Mouse (Mus musculus): ENCODE measurements around the gene Ppp1r14a. TPM values are rescaled to one million over a fixed set of nuclear protein-coding genes. Genes with fewer than 3 reads are reported as not detected.

Ppp1r14a gene
- total and polyA plus RNA-seq, 3 experiments, result 0.23 TPM; not detected in 2

DNA sequence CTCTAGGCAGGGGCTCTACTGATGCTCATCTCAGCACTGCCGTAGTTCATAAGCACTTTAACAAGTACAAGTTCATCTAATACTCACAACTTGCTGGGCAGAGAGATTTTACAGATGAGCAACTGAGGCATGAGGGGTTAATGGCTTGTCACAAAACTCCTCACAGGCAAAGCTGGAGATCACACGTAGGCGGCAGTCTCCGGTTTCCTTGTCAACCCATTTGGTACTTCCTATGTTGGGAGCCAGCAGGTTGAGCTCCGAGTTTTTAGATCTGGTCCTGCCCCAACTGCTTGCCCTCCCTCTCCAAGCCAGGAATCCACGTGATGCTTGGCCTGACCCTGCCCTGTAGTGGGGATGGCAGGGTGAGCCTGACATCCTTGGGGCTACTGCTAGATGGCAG, 38.0 kb downstream of the Ppp1r14a start:
- DNase-seq (ENCODE audit: low spot score), result no peak
- H3K27me3 ChIP-seq (ENCODE audit: insufficient read depth, low read length), result no peaks in the 10 kb centered on the region
- peaks cover 4% of the 10 kb centered on the region; the same call in 1 of the 2 replicates for H3K4me1 ChIP-seq (ENCODE audit: insufficient read depth, low read depth, low read length)
- no peak overlapping the region for H3K4me3 ChIP-seq (ENCODE audit: low read depth, low read length)
- TF ChIP-seq TAL1 (conservative IDR thresholded peaks at IDR 0.05; ENCODE audit: low read depth, low read length) (no peak), GATA1 (IDR thresholded peaks at IDR 0.05; ENCODE audit: borderline replicate concordance, low read length) (no peak), CTCF (IDR thresholded peaks at IDR 0.05; ENCODE audit: low read depth, low read length) (no peak), GATA2 (IDR thresholded peaks at IDR 0.05; ENCODE audit: borderline replicate concordance, low read depth, low read length) (no peak), POLR2AphosphoS5 (IDR thresholded peaks at IDR 0.05; ENCODE audit: insufficient replicate concordance, low read depth, low read length) (no peak)
- H3K36me3 ChIP-seq (replicated peaks), result peaks cover 92% of the 10 kb centered on the region
- no peaks in the 10 kb centered on the region for H3K9me3 ChIP-seq (replicated peaks)
- ATAC-seq (ENCODE audit: extremely low read depth, insufficient number of reproducible peaks, low FRiP score, poor library complexity, severe bottlenecking), result no peak

DNA sequence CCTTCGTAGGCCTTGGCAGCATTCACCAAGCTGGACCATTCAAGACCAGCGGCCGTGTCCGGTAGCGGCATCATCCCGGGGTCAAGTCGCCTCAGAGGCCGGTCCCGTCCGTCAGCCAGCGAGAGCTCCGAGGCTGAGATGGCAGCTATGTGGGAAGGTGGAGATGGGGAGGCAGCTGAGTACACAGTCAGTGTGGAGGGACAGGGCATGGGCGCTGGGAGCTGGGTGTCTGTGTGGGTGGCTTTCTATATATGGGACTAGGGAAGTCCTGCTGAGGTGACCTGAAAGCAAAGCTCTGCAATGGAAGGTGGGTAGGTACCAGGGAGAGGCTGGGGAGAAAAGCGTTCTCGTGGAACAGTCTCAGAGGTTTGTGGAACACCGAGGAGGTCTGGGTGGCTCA, 39.9 kb downstream of the Ppp1r14a start:
- no peak for ATAC-seq (ENCODE audit: extremely low read depth, insufficient number of reproducible peaks, low FRiP score, poor library complexity, severe bottlenecking)
- peaks cover 91% of the 10 kb centered on the region for H3K36me3 ChIP-seq (replicated peaks)
- no peaks in the 10 kb centered on the region for H3K9me3 ChIP-seq (replicated peaks)
- no peak overlapping the region for H3K4me3 ChIP-seq (ENCODE audit: low read depth, low read length)
- no peak for TF ChIP-seq TAL1 (conservative IDR thresholded peaks at IDR 0.05; ENCODE audit: low read depth, low read length)
- no peak for TF ChIP-seq CTCF (IDR thresholded peaks at IDR 0.05; ENCODE audit: low read depth, low read length)
- TF ChIP-seq POLR2AphosphoS5 (IDR thresholded peaks at IDR 0.05; ENCODE audit: insufficient replicate concordance, low read depth, low read length), result no peak
- TF ChIP-seq GATA2 (IDR thresholded peaks at IDR 0.05; ENCODE audit: borderline replicate concordance, low read depth, low read length), result no peak
- no peak for TF ChIP-seq GATA1 (IDR thresholded peaks at IDR 0.05; ENCODE audit: borderline replicate concordance, low read length)
- H3K27me3 ChIP-seq (ENCODE audit: insufficient read depth, low read length), result no peaks in the 10 kb centered on the region
- peaks cover 11% of the 10 kb centered on the region for H3K4me1 ChIP-seq (ENCODE audit: insufficient read depth, low read depth, low read length)
- DNase-seq (ENCODE audit: low spot score), result no peak

- H3K27me3 ChIP-seq (ENCODE audit: insufficient read depth, low read length), result no peaks in the 10 kb centered on the region
- H3K36me3 ChIP-seq (replicated peaks), result peaks cover 88% of the 10 kb centered on the region
- TF ChIP-seq TAL1 (conservative IDR thresholded peaks at IDR 0.05; ENCODE audit: low read depth, low read length), result no peak
- no peak for TF ChIP-seq CTCF (IDR thresholded peaks at IDR 0.05; ENCODE audit: low read depth, low read length)
- TF ChIP-seq GATA1 (IDR thresholded peaks at IDR 0.05; ENCODE audit: borderline replicate concordance, low read length), result no peak
- no peak for TF ChIP-seq POLR2AphosphoS5 (IDR thresholded peaks at IDR 0.05; ENCODE audit: insufficient replicate concordance, low read depth, low read length)
- TF ChIP-seq GATA2 (IDR thresholded peaks at IDR 0.05; ENCODE audit: borderline replicate concordance, low read depth, low read length), result no peak
Observed at GRCm38 (mm10) chr7:29334156-29334555, 45.0 kb downstream of the Ppp1r14a start.

DNA sequence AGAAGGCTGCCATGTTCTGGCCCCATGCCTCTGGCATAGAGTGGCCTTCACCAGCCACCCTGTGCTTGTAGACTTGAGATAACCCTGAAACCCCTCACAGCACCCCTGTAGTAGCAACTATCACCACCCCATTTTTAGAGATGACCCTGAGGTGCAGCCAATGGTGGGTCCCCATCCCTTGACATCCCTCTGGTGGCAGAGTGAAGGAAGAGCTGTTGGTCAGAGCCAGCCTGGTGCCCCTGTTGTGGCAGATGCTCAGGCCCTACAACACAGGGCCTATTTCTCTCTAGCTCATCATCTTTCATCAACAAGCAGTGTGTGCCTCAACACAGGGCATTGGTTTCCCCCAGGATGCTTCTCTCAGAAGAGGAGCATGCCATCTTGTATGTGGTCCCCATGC, 46.2 kb downstream of the Ppp1r14a start:
- 0 out of 2 replicates have a peak, but pooled peaks have one; percentile 38 for TF ChIP-seq CTCF (IDR thresholded peaks at IDR 0.05; ENCODE audit: low read depth, low read length)
- no peak for TF ChIP-seq GATA1 (IDR thresholded peaks at IDR 0.05; ENCODE audit: borderline replicate concordance, low read length)
- Histone ChIP-seq H3K36me3 (replicated peaks) (peaks cover 80% of the 10 kb centered on the region), H3K27me3 (ENCODE audit: insufficient read depth, low read length) (no peaks in the 10 kb centered on the region), H3K4me1 (ENCODE audit: insufficient read depth, low read depth, low read length) (peaks cover 68% of the 10 kb centered on the region), H3K9me3 (replicated peaks) (no peaks in the 10 kb centered on the region), H3K4me3 (ENCODE audit: low read depth, low read length) (no peak overlapping the region; the same call in 1 of the 2 replicates)
- no peak for DNase-seq (ENCODE audit: low spot score)
- no peak for ATAC-seq (ENCODE audit: extremely low read depth, insufficient number of reproducible peaks, low FRiP score, poor library complexity, severe bottlenecking)

More at GRCm38 (mm10) chr7:29334156-29334555, 45.0 kb downstream of the Ppp1r14a start:
- DNase-seq (ENCODE audit: low spot score), result no peak
- ATAC-seq (ENCODE audit: extremely low read depth, insufficient number of reproducible peaks, low FRiP score, poor library complexity, severe bottlenecking), result no peak
- Histone ChIP-seq H3K9me3 (replicated peaks) (no peaks in the 10 kb centered on the region), H3K4me1 (ENCODE audit: insufficient read depth, low read depth, low read length) (peaks cover 57% of the 10 kb centered on the region), H3K4me3 (ENCODE audit: low read depth, low read length) (no peak overlapping the region)

DNA sequence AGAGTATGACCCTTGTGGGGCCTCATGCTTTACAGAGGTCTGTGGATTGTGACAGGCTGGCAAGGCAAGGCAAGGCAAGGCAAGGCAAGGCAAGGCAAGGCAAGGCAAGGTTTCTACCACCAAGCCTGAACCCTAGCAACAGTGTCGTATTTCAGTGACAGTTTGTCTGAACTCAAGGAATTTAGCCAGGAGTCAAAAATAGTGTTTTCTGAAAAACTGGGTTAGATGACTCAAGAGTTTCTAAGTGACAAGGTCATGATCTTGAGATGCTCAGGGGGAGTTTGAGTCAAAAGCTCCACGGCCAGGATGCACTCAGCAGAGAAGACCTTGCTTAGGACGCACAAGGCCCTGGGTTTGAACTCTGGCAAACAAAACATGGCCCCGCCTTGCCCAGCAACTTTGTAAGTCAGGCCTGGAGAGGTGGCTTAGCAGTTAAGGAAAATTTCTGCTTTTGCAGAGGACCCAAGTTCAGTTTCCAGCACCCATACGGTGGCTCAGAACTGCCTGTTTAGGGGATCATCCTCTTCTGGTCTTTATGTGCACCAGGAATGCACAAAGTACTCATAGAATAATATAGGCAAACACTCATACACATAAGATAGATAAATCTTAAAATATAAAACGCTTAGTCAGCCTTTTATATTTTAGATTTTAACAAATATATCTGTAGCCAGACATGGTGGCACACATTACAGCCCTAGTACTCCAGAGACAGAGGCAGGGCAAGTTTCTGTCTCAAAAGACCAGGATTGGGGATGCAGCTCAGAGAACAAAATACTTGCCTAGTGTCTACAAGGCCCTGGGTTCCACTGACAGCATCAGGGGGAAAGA, 46.9 kb downstream of the Ppp1r14a start:
- ATAC-seq (ENCODE audit: extremely low read depth, insufficient number of reproducible peaks, low FRiP score, poor library complexity, severe bottlenecking), result no peak
- DNase-seq (ENCODE audit: low spot score), result no peak
- Histone ChIP-seq H3K27me3 (ENCODE audit: insufficient read depth, low read length) (no peaks in the 10 kb centered on the region), H3K4me3 (ENCODE audit: low read depth, low read length) (no peak overlapping the region; the same call in 1 of the 2 replicates), H3K9me3 (replicated peaks) (no peaks in the 10 kb centered on the region), H3K36me3 (replicated peaks) (peaks cover 80% of the 10 kb centered on the region), H3K4me1 (ENCODE audit: insufficient read depth, low read depth, low read length) (peaks cover 76% of the 10 kb centered on the region)
- TF ChIP-seq CTCF (IDR thresholded peaks at IDR 0.05; ENCODE audit: low read depth, low read length) (no peak), GATA2 (IDR thresholded peaks at IDR 0.05; ENCODE audit: borderline replicate concordance, low read depth, low read length) (no peak), POLR2AphosphoS5 (IDR thresholded peaks at IDR 0.05; ENCODE audit: insufficient replicate concordance, low read depth, low read length) (no peak), GATA1 (IDR thresholded peaks at IDR 0.05; ENCODE audit: borderline replicate concordance, low read length) (no peak), TAL1 (conservative IDR thresholded peaks at IDR 0.05; ENCODE audit: low read depth, low read length) (no peak)

DNA sequence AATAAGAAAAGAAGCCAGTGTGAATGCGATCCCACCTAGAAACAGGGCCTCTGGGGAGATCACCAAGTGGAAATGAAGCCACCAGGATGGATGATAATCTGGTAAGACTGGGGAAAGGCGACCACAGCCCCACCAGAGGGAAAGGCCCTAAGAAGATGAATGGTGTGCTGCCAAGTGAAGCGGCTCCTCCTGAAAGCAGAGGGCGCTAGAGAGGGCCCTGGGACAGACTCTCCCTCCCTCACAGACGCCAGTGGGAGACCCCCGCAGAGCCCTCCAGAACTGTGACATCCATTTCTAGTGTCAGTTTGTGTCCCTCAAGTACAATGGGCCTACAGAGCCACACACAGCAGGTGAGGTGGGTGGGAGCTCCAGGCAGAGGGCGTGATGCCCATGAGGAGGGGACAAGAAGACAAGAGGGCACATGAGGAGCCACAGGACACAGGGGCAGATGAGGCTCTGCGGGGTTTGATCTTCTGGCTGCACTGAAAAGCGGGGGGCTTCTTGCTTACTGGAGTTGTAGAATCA, 47.7 kb downstream of the Ppp1r14a start:
- no peak for DNase-seq (ENCODE audit: low spot score)
- peak overlapping the region; percentile 68 for H3K4me3 ChIP-seq (ENCODE audit: low read depth, low read length)
- peaks cover 80% of the 10 kb centered on the region for H3K36me3 ChIP-seq (replicated peaks)
- peaks cover 84% of the 10 kb centered on the region for H3K4me1 ChIP-seq (ENCODE audit: insufficient read depth, low read depth, low read length)
- TF ChIP-seq POLR2AphosphoS5 (IDR thresholded peaks at IDR 0.05; ENCODE audit: insufficient replicate concordance, low read depth, low read length) (no peak), CTCF (IDR thresholded peaks at IDR 0.05; ENCODE audit: low read depth, low read length) (peak; percentile 10; the same call in 1 of the 2 replicates)
- ATAC-seq (ENCODE audit: extremely low read depth, insufficient number of reproducible peaks, low FRiP score, poor library complexity, severe bottlenecking), result no peak
- H3K27me3 ChIP-seq (ENCODE audit: insufficient read depth, low read length), result no peaks in the 10 kb centered on the region
- no peaks in the 10 kb centered on the region for H3K9me3 ChIP-seq (replicated peaks)
